Mouse (Mus musculus): ENCODE measurements at regions not wholly inside any gene's neighbourhood (a gene's known extent, or its start where the extent isn't known, plus 50 kb on each side); places are given as distances from the start of the nearest gene placed in this dataset.

DNA sequence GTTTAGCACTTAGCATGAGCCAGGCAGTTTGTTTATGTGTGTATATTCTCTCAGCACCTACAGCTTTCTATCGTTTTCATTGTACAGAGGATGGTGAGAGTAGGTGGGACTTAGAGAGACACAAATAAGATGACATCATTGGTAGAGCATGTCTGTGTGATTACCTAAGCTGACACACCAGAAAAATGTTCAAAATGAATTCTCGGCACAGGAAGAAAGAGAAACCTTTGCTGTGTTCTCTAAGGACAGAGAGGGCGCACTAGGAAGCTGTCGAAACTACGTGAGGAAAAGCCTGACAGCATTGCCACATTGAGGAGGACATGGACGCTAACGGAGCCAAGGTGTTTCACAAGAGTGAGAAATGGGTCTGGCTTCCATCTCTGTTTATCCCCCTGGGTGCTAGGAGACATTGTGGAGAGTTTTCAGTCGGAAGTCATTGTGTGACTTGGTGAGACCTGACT lies 51.0 kb upstream of the Dennd1b start (continued):
- TF ChIP-seq ZKSCAN1 (IDR thresholded peaks at IDR 0.05; ENCODE audit: borderline replicate concordance, low read depth, low read length), result no peak
- TF ChIP-seq POLR2A (IDR thresholded peaks at IDR 0.05; ENCODE audit: low read depth, low read length), result no peak
- no peak for TF ChIP-seq E2F4 (IDR thresholded peaks at IDR 0.05; ENCODE audit: insufficient replicate concordance, low read depth, low read length)
- no peak for TF ChIP-seq CHD2 (IDR thresholded peaks at IDR 0.05; ENCODE audit: low read length)

DNA sequence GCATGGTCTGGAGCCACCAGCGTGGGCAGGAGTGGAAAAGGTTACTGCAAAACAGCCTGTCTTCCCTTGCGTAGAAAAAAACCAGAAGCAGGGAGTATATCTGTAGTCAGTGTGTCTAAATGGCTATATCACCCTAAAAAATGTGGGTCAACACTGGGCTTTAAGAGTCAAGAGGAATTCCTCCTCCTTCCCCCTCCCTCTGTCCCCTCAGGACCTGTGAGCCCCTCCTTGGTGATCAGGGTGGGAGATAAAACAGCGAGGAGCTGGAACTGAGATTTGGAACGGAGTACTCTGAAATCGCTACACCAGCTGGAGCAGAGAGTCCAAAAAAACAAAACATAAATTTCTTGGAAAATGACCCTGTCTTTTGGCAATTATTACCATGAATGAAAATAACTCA lies 50.3 kb upstream of the Dennd1b start:
- H3K27ac ChIP-seq (ENCODE audit: insufficient read depth, low read depth), result no peak overlapping the region
- peak overlapping the region; percentile 29 for H3K4me2 ChIP-seq (ENCODE audit: insufficient read depth, low read depth, poor library complexity, severe bottlenecking)
- no peak for DNase-seq (ENCODE audit: extremely low read depth)
- TF ChIP-seq E2F4 (IDR thresholded peaks at IDR 0.05; ENCODE audit: insufficient replicate concordance, low read depth, low read length) (no peak), ZMIZ1 (IDR thresholded peaks at IDR 0.05; ENCODE audit: low read depth, low read length) (no peak), GABPA (IDR thresholded peaks at IDR 0.05; ENCODE audit: insufficient replicate concordance, low read depth, low read length) (no peak), IRF4 (IDR thresholded peaks at IDR 0.05; ENCODE audit: low read depth, low read length) (no peak), RAD21 (IDR thresholded peaks at IDR 0.05; ENCODE audit: low read depth, low read length) (no peak)
- no peak overlapping the region for H3K4me3 ChIP-seq (replicated peaks in 1 of 3; ENCODE audit: low read depth in 2 of 3, low read length in 2 of 3, poor library complexity in 1 of 3)
- in situ Hi-C loops (cut with MboI; ENCODE audit: low pct_ligation_motif_present, low pct_unique_long_range_greater_than_20kb, low sequenced_read_pairs) (no loop called here), dilution Hi-C loops (cut with MboI; ENCODE audit: extremely low pct_ligation_motif_present, extremely low pct_unique_long_range_greater_than_20kb, low sequenced_read_pairs) (no loop called here)
- H3K9me3 ChIP-seq (replicated peaks; ENCODE audit: low read length), result no peaks in the 10 kb centered on the region
- no peak overlapping the region for H3K9ac ChIP-seq (ENCODE audit: insufficient read depth, low read depth)
- H3K4me1 ChIP-seq (ENCODE audit: control insufficient read depth in 1 of 2, insufficient read depth in 2 of 2), result no peaks in the 10 kb centered on the region
- H3K27me3 ChIP-seq (replicated peaks), result no peaks in the 10 kb centered on the region
- no peaks in the 10 kb centered on the region for H3K36me3 ChIP-seq (replicated peaks in 1 of 2; ENCODE audit: control insufficient read depth in 1 of 2, insufficient read depth in 1 of 2, low read length in 1 of 2)
- H3K79me2 ChIP-seq (replicated peaks; ENCODE audit: control insufficient read depth, extremely low read depth, insufficient read depth, poor library complexity, severe bottlenecking), result no peaks in the 10 kb centered on the region

DNA sequence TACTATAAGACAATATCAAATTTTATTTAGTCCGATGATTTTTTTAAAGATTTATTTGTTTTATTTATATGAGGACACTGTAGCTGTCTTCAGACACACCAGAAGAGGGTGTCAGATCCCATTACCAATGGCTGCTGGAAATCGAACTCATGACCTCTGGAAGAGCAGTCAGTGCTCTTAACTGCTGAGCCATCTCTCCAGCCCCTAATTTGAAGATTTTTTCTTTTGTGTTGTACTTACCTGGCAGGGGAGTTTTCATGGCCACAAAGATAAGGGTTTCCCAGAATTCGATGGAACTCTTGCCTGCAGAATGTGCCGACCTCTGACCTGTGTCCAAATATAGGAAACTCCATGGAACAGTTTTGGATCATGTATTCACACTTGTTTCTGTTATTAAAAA lies 49.8 kb upstream of the Dennd1b start:
- Histone ChIP-seq H3K4me3 (replicated peaks in 1 of 3; ENCODE audit: low read depth in 2 of 3, low read length in 2 of 3, poor library complexity in 1 of 3) (no peak overlapping the region), H3K36me3 (replicated peaks in 1 of 2; ENCODE audit: control insufficient read depth in 1 of 2, insufficient read depth in 1 of 2, low read length in 1 of 2) (no peaks in the 10 kb centered on the region), H3K79me2 (replicated peaks; ENCODE audit: control insufficient read depth, extremely low read depth, insufficient read depth, poor library complexity, severe bottlenecking) (no peaks in the 10 kb centered on the region), H3K27me3 (replicated peaks) (no peaks in the 10 kb centered on the region), H3K4me2 (ENCODE audit: insufficient read depth, low read depth, poor library complexity, severe bottlenecking) (no peak overlapping the region), H3K4me1 (ENCODE audit: control insufficient read depth in 1 of 2, insufficient read depth in 2 of 2) (no peaks in the 10 kb centered on the region), H3K9me3 (replicated peaks; ENCODE audit: low read length) (no peaks in the 10 kb centered on the region), H3K27ac (ENCODE audit: insufficient read depth, low read depth) (no peak overlapping the region), H3K9ac (ENCODE audit: insufficient read depth, low read depth) (no peak overlapping the region)
- TF ChIP-seq ETS1 (conservative IDR thresholded peaks at IDR 0.05; ENCODE audit: low read depth, low read length), result no peak
- TF ChIP-seq SIN3A (IDR thresholded peaks at IDR 0.05; ENCODE audit: low read length), result no peak
- no peak for TF ChIP-seq SMC3 (IDR thresholded peaks at IDR 0.05; ENCODE audit: low read depth, low read length)
- no peak for TF ChIP-seq USF2 (conservative IDR thresholded peaks at IDR 0.05; ENCODE audit: low read depth, low read length)
- no peak for TF ChIP-seq ELF1 (IDR thresholded peaks at IDR 0.05; ENCODE audit: low read depth, low read length)
- TF ChIP-seq RCOR1 (conservative IDR thresholded peaks at IDR 0.05; ENCODE audit: low read depth, low read length), result no peak
- TF ChIP-seq NRF1 (IDR thresholded peaks at IDR 0.05; ENCODE audit: low read depth, low read length), result no peak
- no peak for TF ChIP-seq RAD21 (IDR thresholded peaks at IDR 0.05; ENCODE audit: low read depth, low read length)
- TF ChIP-seq JUND (conservative IDR thresholded peaks at IDR 0.05; ENCODE audit: low read depth, low read length), result no peak
- TF ChIP-seq CHD2 (IDR thresholded peaks at IDR 0.05; ENCODE audit: low read length), result no peak
- TF ChIP-seq ZMIZ1 (IDR thresholded peaks at IDR 0.05; ENCODE audit: low read depth, low read length), result no peak
- no peak for TF ChIP-seq GABPA (IDR thresholded peaks at IDR 0.05; ENCODE audit: insufficient replicate concordance, low read depth, low read length)
- TF ChIP-seq IRF4 (IDR thresholded peaks at IDR 0.05; ENCODE audit: low read depth, low read length), result no peak
- no peak for TF ChIP-seq CHD1 (IDR thresholded peaks at IDR 0.05; ENCODE audit: low read depth, low read length)
- no peak for TF ChIP-seq MEF2A (IDR thresholded peaks at IDR 0.05; ENCODE audit: borderline replicate concordance, low read depth, low read length)
- no peak for TF ChIP-seq HCFC1 (IDR thresholded peaks at IDR 0.05; ENCODE audit: low read depth, low read length)
- no peak for TF ChIP-seq ZNF384 (IDR thresholded peaks at IDR 0.05; ENCODE audit: low read depth, low read length)
- TF ChIP-seq POLR2AphosphoS2 (IDR thresholded peaks at IDR 0.05; ENCODE audit: low read depth, low read length), result no peak
- no peak for TF ChIP-seq PAX5 (IDR thresholded peaks at IDR 0.05; ENCODE audit: low read length)
- in situ Hi-C loops (cut with MboI; ENCODE audit: low pct_ligation_motif_present, low pct_unique_long_range_greater_than_20kb, low sequenced_read_pairs) (no loop called here), dilution Hi-C loops (cut with MboI; ENCODE audit: extremely low pct_ligation_motif_present, extremely low pct_unique_long_range_greater_than_20kb, low sequenced_read_pairs) (no loop called here)
- no peak for DNase-seq (ENCODE audit: extremely low read depth)
